Mouse (Mus musculus) neural tube, embryonic 12.5 days (tissue): ENCODE data around the gene Pdgfd. TPM values are rescaled to one million over a fixed set of nuclear protein-coding genes. Genes with fewer than 3 reads are reported as not detected.
A peak's percentile ranks its signal among the peaks of the same experiment; 100 is the strongest.

ENCODE experiments used
- ATAC-seq: fragments of 200-750 bp; cut with Nextera tagmentation; 2 replicates; pipeline ENCODE4 v1.8.0; 2017; ENCODE audit warnings: low read depth, mild to moderate bottlenecking, moderate TSS enrichment, moderate library complexity; ENCODE audit not compliant: low FRiP score
- H3K27ac ChIP-seq: fragments of 300-500 bp; sonication (generic); 2 replicates; pipeline ENCODE4 v1.5.1; 2016
- H3K27me3 ChIP-seq: fragments of 300-500 bp; sonication (generic); replicated peaks from 2 replicates; pipeline ENCODE4 v1.6.1; 2016; ENCODE audit warnings: mild to moderate bottlenecking
- H3K36me3 ChIP-seq: fragments of 300-500 bp; sonication (generic); 2 replicates; pipeline ENCODE4 v1.6.1; 2016; ENCODE audit warnings: mild to moderate bottlenecking
- H3K4me1 ChIP-seq: fragments of 300-500 bp; sonication (generic); 2 replicates; pipeline ENCODE4 v1.6.1; 2016
- H3K4me2 ChIP-seq: fragments of 300-500 bp; sonication (generic); replicated peaks from 2 replicates; pipeline ENCODE4 v1.6.1; 2016; ENCODE audit warnings: mild to moderate bottlenecking
- H3K4me3 ChIP-seq: fragments of 300-500 bp; sonication (generic); 2 replicates; pipeline ENCODE4 v1.5.1; 2016
- H3K9ac ChIP-seq: fragments of 300-500 bp; sonication (generic); 2 replicates; pipeline ENCODE4 v1.6.1; 2016; ENCODE audit warnings: mild to moderate bottlenecking
- H3K9me3 ChIP-seq: fragments of 300-500 bp; sonication (generic); 2 replicates; pipeline ENCODE4 v1.6.1; 2016; ENCODE audit warnings: mild to moderate bottlenecking
- WGBS: fragments of 180-500 bp; shearing (Covaris S2); methylation state at CpG from one replicate; pipeline ENCODE4 v1.1.7; 2016; 5-methylcytosine and 5-hydroxymethylcytosine counted together
- polyA plus RNA-seq: library from polyadenylated mRNA; unstranded; fragments of >200 nt; fragmentation: Nextera tagmentation; extraction: Ambion mirVana; gene quantifications from 2 replicates; pipeline ENCODE4 v1.2.1, GENCODE M21; 2016

The Pdgfd gene
- polyA plus RNA-seq, 1 experiment from 2014 or later: 2.6 TPM

- ATAC-seq: no peak; the same call in 1 of the 2 replicates
Observed at GRCm38 (mm10) chr9:6333499-6333898, 165.1 kb downstream of the Pdgfd start.

DNA sequence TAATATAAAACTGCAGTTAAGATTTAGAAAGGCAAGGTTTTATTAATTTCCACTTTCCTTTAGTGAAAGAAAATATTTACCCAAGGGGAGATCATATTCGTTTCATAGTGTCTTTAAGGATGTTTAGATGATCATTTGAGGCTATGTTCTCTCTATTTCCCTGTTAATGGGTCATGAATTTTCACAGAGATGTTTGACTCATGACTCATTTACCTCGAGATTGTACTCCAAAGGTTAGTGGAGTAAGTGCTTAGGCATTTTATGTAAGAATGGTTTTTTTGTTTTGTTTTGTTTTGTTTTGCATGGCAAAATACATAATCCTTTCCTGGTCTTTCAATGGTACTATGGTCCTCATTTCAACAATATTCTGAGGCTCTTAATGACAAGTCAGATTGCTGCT, 167.9 kb downstream of the Pdgfd start:
- WGBS: 67% methylated on average over 2 of the region's 2 CpGs
- no peaks in the 10 kb centered on the region for H3K36me3 ChIP-seq
- no peak overlapping the region for H3K4me2 ChIP-seq
- H3K4me1 ChIP-seq: no peaks in the 10 kb centered on the region
- no peaks in the 10 kb centered on the region for H3K27me3 ChIP-seq
- no peak overlapping the region for H3K4me3 ChIP-seq
- ATAC-seq: no peak
- H3K27ac ChIP-seq: no peak overlapping the region
- H3K9ac ChIP-seq: no peak overlapping the region
- no peaks in the 10 kb centered on the region for H3K9me3 ChIP-seq

More at GRCm38 (mm10) chr9:6333499-6333898, 165.1 kb downstream of the Pdgfd start:
- H3K4me2 ChIP-seq: no peak overlapping the region
- no peak overlapping the region for H3K9ac ChIP-seq
- H3K9me3 ChIP-seq: no peaks in the 10 kb centered on the region
- no peak overlapping the region for H3K27ac ChIP-seq
- WGBS: 83% methylated on average over 1 of the region's 1 CpGs
- no peak overlapping the region for H3K4me3 ChIP-seq
- no peaks in the 10 kb centered on the region for H3K36me3 ChIP-seq
- no peaks in the 10 kb centered on the region for H3K27me3 ChIP-seq
- H3K4me1 ChIP-seq: no peaks in the 10 kb centered on the region

DNA sequence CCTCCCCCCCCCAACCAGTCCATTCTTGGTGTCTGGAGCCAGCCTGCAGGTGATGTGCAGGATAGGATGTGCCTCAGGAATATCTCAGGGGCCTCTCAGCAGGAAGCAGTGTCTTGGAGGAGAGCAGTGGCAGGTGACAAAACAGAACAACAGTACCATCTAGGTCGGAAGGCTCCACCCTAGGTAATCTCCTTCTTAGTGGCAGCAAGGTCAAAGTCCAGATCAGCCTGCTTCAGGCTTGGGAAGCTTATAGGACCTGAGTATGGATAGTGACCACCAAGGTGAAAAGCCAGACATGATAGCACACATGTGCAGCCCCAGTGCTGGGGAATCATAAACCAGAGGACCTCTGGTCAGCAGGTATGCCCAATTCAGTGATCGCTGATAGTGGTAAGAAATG, 169.5 kb downstream of the Pdgfd start:
- H3K4me3 ChIP-seq: no peak overlapping the region
- no peak overlapping the region for H3K27ac ChIP-seq
- no peaks in the 10 kb centered on the region for H3K27me3 ChIP-seq
- ATAC-seq: no peak
- no peaks in the 10 kb centered on the region for H3K9me3 ChIP-seq
- H3K9ac ChIP-seq: no peak overlapping the region
- no peak overlapping the region for H3K4me2 ChIP-seq
- 85% methylated on average over 2 of the region's 2 CpGs for WGBS
- H3K4me1 ChIP-seq: no peaks in the 10 kb centered on the region
- H3K36me3 ChIP-seq: no peaks in the 10 kb centered on the region

- no peak for ATAC-seq
- Histone ChIP-seq H3K4me1 (no peaks in the 10 kb centered on the region), H3K4me3 (no peak overlapping the region), H3K27me3 (no peaks in the 10 kb centered on the region), H3K27ac (no peak overlapping the region), H3K9ac (no peak overlapping the region), H3K36me3 (no peaks in the 10 kb centered on the region), H3K9me3 (no peaks in the 10 kb centered on the region), H3K4me2 (no peak overlapping the region)
- 94% methylated on average over 3 of the region's 3 CpGs for WGBS
Observed at GRCm38 (mm10) chr9:6338344-6338743, 170.0 kb downstream of the Pdgfd start.

DNA sequence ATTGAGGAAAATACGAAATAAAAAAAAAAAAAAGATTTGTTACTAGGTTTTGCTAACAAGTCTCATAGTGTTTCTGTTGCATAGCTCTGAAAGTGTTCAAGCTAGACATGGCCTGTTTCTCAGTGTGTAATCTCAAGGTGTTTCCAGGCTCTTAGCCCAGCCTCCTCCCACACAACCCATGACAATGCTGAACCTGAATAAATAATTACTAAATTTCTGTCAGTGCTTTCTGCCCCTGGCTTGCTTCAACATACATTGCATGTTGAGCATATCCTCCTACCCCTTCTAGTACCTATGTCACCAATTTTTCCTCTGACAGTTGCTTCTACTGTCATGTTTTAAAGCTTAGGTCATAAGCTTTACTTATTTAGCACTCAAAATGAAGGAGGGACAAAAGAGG, 171.0 kb downstream of the Pdgfd start:
- Histone ChIP-seq H3K4me2 (no peak overlapping the region), H3K27ac (no peak overlapping the region), H3K9me3 (no peaks in the 10 kb centered on the region), H3K4me3 (no peak overlapping the region), H3K9ac (no peak overlapping the region), H3K27me3 (no peaks in the 10 kb centered on the region), H3K4me1 (no peaks in the 10 kb centered on the region), H3K36me3 (no peaks in the 10 kb centered on the region)
- ATAC-seq: no peak
- 88% methylated on average over 1 of the region's 1 CpGs for WGBS

DNA sequence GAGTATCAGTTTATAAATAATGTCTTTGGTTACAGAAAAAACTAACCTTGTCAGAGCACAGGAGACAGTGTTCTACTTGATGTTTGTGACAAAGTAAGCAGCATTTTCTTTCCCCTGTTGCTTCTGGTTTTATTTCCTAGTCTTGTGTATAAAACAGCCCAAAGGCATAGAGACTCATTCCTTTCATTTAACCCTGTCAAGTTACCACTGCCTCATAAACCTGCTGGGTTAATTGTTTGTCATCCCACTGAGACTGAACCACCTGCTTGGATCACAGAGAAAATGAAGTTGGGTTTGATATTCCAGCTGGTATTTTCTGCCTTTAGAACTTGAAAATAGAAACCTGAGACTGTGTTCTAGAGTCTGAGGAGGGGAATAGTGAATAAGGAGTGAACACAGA, 172.4 kb downstream of the Pdgfd start:
- no peak for ATAC-seq
- Histone ChIP-seq H3K4me3 (no peak overlapping the region), H3K4me2 (no peak overlapping the region), H3K27ac (no peak overlapping the region), H3K27me3 (no peaks in the 10 kb centered on the region), H3K9ac (no peak overlapping the region), H3K4me1 (no peaks in the 10 kb centered on the region), H3K9me3 (no peaks in the 10 kb centered on the region), H3K36me3 (no peaks in the 10 kb centered on the region)

- Histone ChIP-seq H3K9me3 (no peaks in the 10 kb centered on the region), H3K27me3 (no peaks in the 10 kb centered on the region), H3K36me3 (no peaks in the 10 kb centered on the region), H3K4me1 (no peaks in the 10 kb centered on the region), H3K4me2 (no peak overlapping the region), H3K4me3 (no peak overlapping the region), H3K9ac (no peak overlapping the region), H3K27ac (no peak overlapping the region)
- WGBS: 95% methylated on average over 10 of the region's 10 CpGs
- ATAC-seq: no peak
Observed at GRCm38 (mm10) chr9:6342854-6343253, 174.5 kb downstream of the Pdgfd start.

GRCm38 (mm10) chr9:6344514-6344913, 176.1 kb downstream of the Pdgfd start:
- H3K9ac ChIP-seq: no peak overlapping the region
- no peaks in the 10 kb centered on the region for H3K9me3 ChIP-seq
- H3K36me3 ChIP-seq: no peaks in the 10 kb centered on the region
- 49% methylated on average over 2 of the region's 2 CpGs for WGBS
- no peak overlapping the region for H3K4me2 ChIP-seq
- no peaks in the 10 kb centered on the region for H3K27me3 ChIP-seq
- H3K27ac ChIP-seq: no peak overlapping the region
- no peaks in the 10 kb centered on the region for H3K4me1 ChIP-seq
- H3K4me3 ChIP-seq: no peak overlapping the region
- no peak for ATAC-seq

DNA sequence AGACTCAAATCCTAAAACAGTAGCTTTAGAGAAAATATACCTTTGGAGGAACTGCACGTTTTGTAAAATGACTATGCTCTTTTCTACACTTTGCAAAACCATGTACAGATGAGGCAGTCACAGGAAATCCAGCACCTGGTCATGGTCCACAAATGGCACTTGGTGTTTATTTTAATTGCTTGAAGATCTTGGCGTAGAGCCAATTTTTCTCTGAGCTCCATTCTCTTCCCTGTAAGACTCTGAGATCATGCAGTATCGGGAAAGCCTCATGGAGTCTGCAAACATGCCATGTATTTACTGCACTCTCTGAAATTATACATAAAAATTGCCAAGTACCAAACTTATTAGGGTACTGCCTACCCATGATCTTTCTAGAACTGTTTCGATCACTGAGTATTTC, 176.5 kb downstream of the Pdgfd start:
- no peak for ATAC-seq
- H3K27ac ChIP-seq: no peak overlapping the region
- H3K4me3 ChIP-seq: no peak overlapping the region
- H3K4me1 ChIP-seq: no peaks in the 10 kb centered on the region
- H3K36me3 ChIP-seq: no peaks in the 10 kb centered on the region
- H3K4me2 ChIP-seq: no peak overlapping the region
- no peaks in the 10 kb centered on the region for H3K9me3 ChIP-seq
- no peak overlapping the region for H3K9ac ChIP-seq
- WGBS: 73% methylated on average over 4 of the region's 4 CpGs
- no peaks in the 10 kb centered on the region for H3K27me3 ChIP-seq

DNA sequence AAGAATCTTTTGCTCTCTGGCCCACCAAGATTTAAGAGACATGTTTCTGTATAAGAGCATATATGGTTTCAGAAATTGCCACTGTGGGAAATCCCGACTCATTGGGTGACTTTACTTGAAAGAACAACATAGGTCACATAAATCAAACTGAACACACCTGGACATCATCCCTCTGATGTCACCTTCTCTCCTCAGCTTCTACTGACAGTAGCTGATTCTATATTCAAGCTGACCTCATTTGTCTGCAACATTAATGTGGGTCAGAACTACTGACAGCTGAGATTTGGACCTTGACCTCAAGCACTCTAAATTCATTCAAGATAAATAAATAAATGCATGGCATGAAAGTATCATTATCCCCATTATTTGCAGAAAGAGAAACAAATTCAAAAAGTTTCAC, 177.0 kb downstream of the Pdgfd start:
- ATAC-seq: no peak
- Histone ChIP-seq H3K27ac (no peak overlapping the region), H3K9ac (no peak overlapping the region), H3K36me3 (no peaks in the 10 kb centered on the region), H3K4me3 (no peak overlapping the region), H3K9me3 (no peaks in the 10 kb centered on the region), H3K27me3 (no peaks in the 10 kb centered on the region), H3K4me2 (no peak overlapping the region), H3K4me1 (no peaks in the 10 kb centered on the region)
- 66% methylated on average over 1 of the region's 1 CpGs for WGBS

DNA sequence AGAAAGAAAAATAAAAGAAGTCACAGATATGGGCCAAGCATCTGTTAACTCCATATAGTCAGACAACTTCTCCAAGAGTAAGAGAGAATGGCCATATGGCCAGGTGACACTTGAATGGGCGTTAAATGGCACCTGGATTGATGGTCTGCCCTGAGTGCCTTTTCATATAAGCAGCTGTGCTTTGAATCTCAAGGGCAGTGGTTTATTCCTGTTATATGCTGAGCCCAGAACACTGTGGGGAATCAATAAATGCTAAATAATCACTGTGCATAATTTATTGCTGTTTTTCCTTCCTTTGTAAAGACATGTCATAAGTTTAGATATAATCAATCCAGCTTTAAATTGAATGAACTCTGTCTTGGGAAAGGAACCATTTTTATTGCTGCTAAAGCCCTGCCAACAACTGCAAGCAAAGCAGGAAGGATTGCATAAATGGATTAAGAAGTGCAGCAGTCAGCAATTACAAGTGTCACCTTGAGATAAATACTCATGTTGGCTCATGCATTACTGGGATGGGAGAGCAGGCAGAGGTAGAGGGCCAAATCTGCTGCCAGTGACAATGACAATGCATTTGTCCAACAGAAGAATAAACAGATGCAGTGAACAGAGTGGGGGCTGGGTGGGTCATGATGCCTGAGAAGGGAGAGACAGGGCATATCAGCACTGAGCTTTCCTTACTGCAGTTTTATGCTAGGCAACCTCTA, 185.0 kb downstream of the Pdgfd start:
- H3K9ac ChIP-seq: no peak overlapping the region
- H3K27me3 ChIP-seq: no peaks in the 10 kb centered on the region
- WGBS: 49% methylated on average over 1 of the region's 1 CpGs
- H3K4me2 ChIP-seq: no peak overlapping the region
- H3K4me3 ChIP-seq: no peak overlapping the region
- no peaks in the 10 kb centered on the region for H3K36me3 ChIP-seq
- H3K4me1 ChIP-seq: no peaks in the 10 kb centered on the region
- peak; percentile 77 for ATAC-seq
- H3K9me3 ChIP-seq: no peaks in the 10 kb centered on the region
- H3K27ac ChIP-seq: no peak overlapping the region

- no peak overlapping the region for H3K27ac ChIP-seq
- no peak overlapping the region for H3K9ac ChIP-seq
- no peak overlapping the region for H3K4me3 ChIP-seq
- 93% methylated on average over 2 of the region's 2 CpGs for WGBS
- H3K27me3 ChIP-seq: no peaks in the 10 kb centered on the region
- H3K4me2 ChIP-seq: no peak overlapping the region
- no peaks in the 10 kb centered on the region for H3K36me3 ChIP-seq
- H3K9me3 ChIP-seq: no peaks in the 10 kb centered on the region
- no peaks in the 10 kb centered on the region for H3K4me1 ChIP-seq
- no peak for ATAC-seq
Observed at GRCm38 (mm10) chr9:6360795-6361194, 192.4 kb downstream of the Pdgfd start.

DNA sequence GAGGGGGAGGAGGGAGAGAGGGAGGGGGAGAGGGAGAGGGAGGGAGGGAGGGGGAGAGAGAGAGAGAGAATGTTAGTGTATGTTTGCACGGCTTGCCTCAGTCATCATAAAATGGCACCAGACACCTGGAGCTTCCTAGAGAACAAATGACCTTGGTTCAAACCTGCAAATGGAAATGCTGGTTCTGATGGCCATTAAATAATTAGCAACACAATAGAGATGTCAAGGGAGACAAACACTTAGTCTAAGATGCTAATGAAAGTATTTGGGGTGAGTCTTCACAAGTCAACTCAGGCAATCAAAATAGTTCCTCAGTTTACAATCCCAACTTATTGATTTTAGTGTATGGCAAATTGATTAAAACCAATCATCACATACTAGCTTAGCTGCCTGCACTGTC, 198.2 kb downstream of the Pdgfd start:
- Histone ChIP-seq H3K4me1 (no peaks in the 10 kb centered on the region), H3K9ac (no peak overlapping the region), H3K9me3 (no peaks in the 10 kb centered on the region), H3K4me2 (no peak overlapping the region), H3K27ac (no peak overlapping the region), H3K27me3 (no peaks in the 10 kb centered on the region), H3K36me3 (no peaks in the 10 kb centered on the region), H3K4me3 (no peak overlapping the region)
- no peak for ATAC-seq
- WGBS: 35% methylated on average over 1 of the region's 1 CpGs
